Mouse (Mus musculus) CH12.LX (cell line): ENCODE data around the gene Ciz1. TPM values are rescaled to one million over a fixed set of nuclear protein-coding genes. Genes with fewer than 3 reads are reported as not detected.

ENCODE experiments used
- DNase-seq: peaks from one replicate; pipeline ENCODE4 v3.0.0-alpha.2; 2013; ENCODE audit errors: extremely low read depth
- H3K27ac ChIP-seq: 2 replicates; pipeline ENCODE4 v1.5.1; 2012; ENCODE audit warnings: low read depth, mild to moderate bottlenecking, control low read depth, moderate library complexity; ENCODE audit not compliant: insufficient read depth
- H3K27me3 ChIP-seq: replicated peaks from 2 replicates; pipeline ENCODE3; 2012; ENCODE audit warnings: inconsistent platforms
- H3K36me3 ChIP-seq, 2 experiments: replicated peaks in 1 of 2; 2 replicates each; pipeline versions ENCODE3 to v1.6.1; 2012; ENCODE audit warnings: inconsistent platforms in 1 of 2, low read length in 1 of 2, mild to moderate bottlenecking in 1 of 2, mixed read lengths in 1 of 2, moderate library complexity in 1 of 2; ENCODE audit not compliant: control insufficient read depth in 1 of 2, insufficient read depth in 1 of 2
- H3K4me1 ChIP-seq, 2 experiments: 2 replicates each; pipeline ENCODE4 v1.6.1; 2012; ENCODE audit warnings: inconsistent platforms in 1 of 2, moderate library complexity in 1 of 2; ENCODE audit not compliant: insufficient read depth in 2 of 2, control insufficient read depth in 1 of 2
- H3K4me2 ChIP-seq: 2 replicates; pipeline ENCODE4 v1.6.1; 2012; ENCODE audit warnings: low read depth, mild to moderate bottlenecking, control low read depth; ENCODE audit not compliant: poor library complexity, insufficient read depth, severe bottlenecking
- H3K4me3 ChIP-seq, 3 experiments: fragments of 150-350 bp in 1 of 3; sonication (generic) in 1 of 3; replicated peaks in 1 of 3; 2 replicates each; pipeline versions ENCODE3 to v1.5.1; 2011 to 2012; ENCODE audit warnings: low read depth in 2 of 3, low read length in 2 of 3, mild to moderate bottlenecking in 2 of 3, moderate library complexity in 2 of 3, control low read depth in 1 of 3, improper control_type of control experiment in 1 of 3, inconsistent platforms in 1 of 3, mixed read lengths in 1 of 3; ENCODE audit not compliant: poor library complexity in 1 of 3
- H3K79me2 ChIP-seq: replicated peaks from 2 replicates; pipeline ENCODE4 v1.6.1; 2012; ENCODE audit warnings: mild to moderate bottlenecking, moderate library complexity; ENCODE audit not compliant: control insufficient read depth, poor library complexity, insufficient read depth, severe bottlenecking; ENCODE audit errors: extremely low read depth
- H3K9ac ChIP-seq: 2 replicates; pipeline ENCODE4 v1.6.1; 2012; ENCODE audit warnings: low read depth, mild to moderate bottlenecking, control low read depth, moderate library complexity; ENCODE audit not compliant: insufficient read depth
- H3K9me3 ChIP-seq: replicated peaks from 2 replicates; pipeline ENCODE3; 2012; ENCODE audit warnings: low read length, inconsistent platforms, mixed read lengths
- BHLHE40 ChIP-seq: IDR thresholded peaks from 2 replicates; pipeline ENCODE4 v1.6.1; 2011; ENCODE audit warnings: mild to moderate bottlenecking, low read depth, low read length, improper control_type of control experiment
- CHD1 ChIP-seq: IDR thresholded peaks from 2 replicates; pipeline ENCODE4 v1.6.1; 2012; ENCODE audit warnings: low read depth, low read length, improper control_type of control experiment, inconsistent platforms
- CHD2 ChIP-seq: IDR thresholded peaks from 2 replicates; pipeline ENCODE4 v1.6.1; 2011; ENCODE audit warnings: low read length, improper control_type of control experiment
- E2F4 ChIP-seq: IDR thresholded peaks from 2 replicates; pipeline ENCODE4 v1.6.1; 2011; ENCODE audit warnings: low read depth, low read length, improper control_type of control experiment; ENCODE audit not compliant: insufficient replicate concordance
- ETS1 ChIP-seq: conservative IDR thresholded peaks from 2 replicates; pipeline ENCODE4 v1.6.1; 2012; ENCODE audit warnings: low read depth, mild to moderate bottlenecking, inconsistent platforms, low read length, improper control_type of control experiment, moderate library complexity
- JUN ChIP-seq: IDR thresholded peaks from 2 replicates; pipeline ENCODE4 v1.6.1; 2011; ENCODE audit warnings: low read depth, mild to moderate bottlenecking, low read length, improper control_type of control experiment, moderate library complexity; ENCODE audit not compliant: insufficient read depth
- MAFK ChIP-seq: IDR thresholded peaks from 2 replicates; pipeline ENCODE4 v1.6.1; 2011; ENCODE audit warnings: low read length, improper control_type of control experiment; ENCODE audit not compliant: insufficient replicate concordance
- MAZ ChIP-seq: IDR thresholded peaks from 2 replicates; pipeline ENCODE4 v1.6.1; 2012; ENCODE audit warnings: low read depth, mild to moderate bottlenecking, inconsistent platforms, low read length, improper control_type of control experiment, moderate library complexity
- MXI1 ChIP-seq: IDR thresholded peaks from 2 replicates; pipeline ENCODE4 v1.6.1; 2011; ENCODE audit warnings: mild to moderate bottlenecking, low read depth, low read length, improper control_type of control experiment
- MYC ChIP-seq: IDR thresholded peaks from 2 replicates; pipeline ENCODE4 v1.6.1; 2011; ENCODE audit warnings: low read depth, mild to moderate bottlenecking, improper control_type of control experiment, low read length
- NRF1 ChIP-seq: IDR thresholded peaks from 2 replicates; pipeline ENCODE4 v1.6.1; 2014; ENCODE audit warnings: low read depth, mild to moderate bottlenecking, inconsistent platforms, low read length, improper control_type of control experiment, moderate library complexity
- POLR2A ChIP-seq: IDR thresholded peaks from 2 replicates; pipeline ENCODE4 v1.6.1; 2011; ENCODE audit warnings: low read depth, mild to moderate bottlenecking, improper control_type of control experiment, low read length
- POLR2AphosphoS2 ChIP-seq: IDR thresholded peaks from 2 replicates; pipeline ENCODE4 v1.6.1; 2011; ENCODE audit warnings: low read depth, low read length, improper control_type of control experiment
- RCOR1 ChIP-seq: conservative IDR thresholded peaks from 2 replicates; pipeline ENCODE4 v1.6.1; 2012; ENCODE audit warnings: low read depth, mild to moderate bottlenecking, inconsistent platforms, low read length, improper control_type of control experiment
- SIN3A ChIP-seq: IDR thresholded peaks from 2 replicates; pipeline ENCODE4 v1.6.1; 2012; ENCODE audit warnings: low read length, improper control_type of control experiment, inconsistent platforms
- SMC3 ChIP-seq: IDR thresholded peaks from 2 replicates; pipeline ENCODE4 v1.6.1; 2011; ENCODE audit warnings: low read depth, low read length, improper control_type of control experiment
- UBTF ChIP-seq: IDR thresholded peaks from 2 replicates; pipeline ENCODE4 v1.6.1; 2012; ENCODE audit warnings: low read depth, mild to moderate bottlenecking, inconsistent platforms, low read length, improper control_type of control experiment, moderate library complexity
- USF1 ChIP-seq: IDR thresholded peaks from 2 replicates; pipeline ENCODE4 v1.6.1; 2014; ENCODE audit warnings: low read depth, mild to moderate bottlenecking, inconsistent platforms, low read length, improper control_type of control experiment
- ZC3H11A ChIP-seq: IDR thresholded peaks from 2 replicates; pipeline ENCODE4 v1.6.1; 2012; ENCODE audit warnings: low read depth, mild to moderate bottlenecking, inconsistent platforms, low read length, improper control_type of control experiment
- ZKSCAN1 ChIP-seq: IDR thresholded peaks from 2 replicates; pipeline ENCODE4 v1.6.1; 2012; ENCODE audit warnings: low read depth, inconsistent platforms, low read length, improper control_type of control experiment, borderline replicate concordance
- ZMIZ1 ChIP-seq: IDR thresholded peaks from 2 replicates; pipeline ENCODE4 v1.6.1; 2012; ENCODE audit warnings: low read depth, mild to moderate bottlenecking, inconsistent platforms, low read length, improper control_type of control experiment
- ZNF384 ChIP-seq: IDR thresholded peaks from 2 replicates; pipeline ENCODE4 v1.6.1; 2012; ENCODE audit warnings: low read depth, low read length, improper control_type of control experiment, inconsistent platforms
- dilution Hi-C: fragments of 300-500 bp; cut with MboI; formaldehyde crosslinking; loops from 2 replicates; pipeline ENCODE4 v1.14.3; 2020; ENCODE audit warnings: low sequenced_read_pairs; ENCODE audit not compliant: extremely low pct_unique_long_range_greater_than_20kb, extremely low pct_ligation_motif_present
- in situ Hi-C: fragments of 300-500 bp; cut with MboI; formaldehyde crosslinking; loops from 3 replicates; pipeline ENCODE4 v1.14.3; 2019; ENCODE audit warnings: low sequenced_read_pairs, low pct_ligation_motif_present, low pct_unique_long_range_greater_than_20kb, mixed read lengths
- polyA plus RNA-seq: library from polyadenylated mRNA; unstranded; fragments of >175 nt; gene quantifications from 2 replicates; pipeline ENCODE4 v1.2.1, GENCODE M21; 2012; ENCODE audit warnings: low read depth; ENCODE audit not compliant: insufficient read length
- total RNA-seq, 2 experiments: library from RNA; depleted of rRNA; stranded (reverse); fragments of 300-350 nt in 1 of 2; fragments of >200 nt in 1 of 2; gene quantifications; 2 replicates each; pipeline ENCODE4 v1.2.3; 2012 to 2014

Gene Ciz1
- total and polyA plus RNA-seq, 3 experiments = 8.1 to 47.3 (median 20.4) TPM

- in situ Hi-C loops = no loop called here
- no peaks in the 10 kb centered on the region for H3K27me3 ChIP-seq
- TF ChIP-seq UBTF (no peak), JUN (no peak), ETS1 (no peak), POLR2AphosphoS2 (no peak), CHD2 (no peak)
- TF ChIP-seq, all 38 proteins: peak for 0
- dilution Hi-C loops = no loop called here
- Histone ChIP-seq H3K9ac (no peak overlapping the region), H3K4me2 (no peak overlapping the region), H3K79me2 (no peaks in the 10 kb centered on the region), H3K27ac (no peak overlapping the region), H3K36me3 (peaks cover 37 to 50% of the 10 kb centered on the region in 2 experiments), H3K4me1 (peaks cover 8 to 37% of the 10 kb centered on the region in 2 experiments), H3K4me3 (no peak overlapping the region), H3K9me3 (no peaks in the 10 kb centered on the region)
- no peak for DNase-seq
Measured at GRCm38 (mm10) chr2:32421851-32422251, 69.7 kb downstream of the Ciz1 start.

GRCm38 (mm10) chr2:32423481-32424331 is 71.6 kb downstream of the Ciz1 start:
- H3K9ac ChIP-seq = no peak overlapping the region
- H3K4me3 ChIP-seq = no peak overlapping the region

More at GRCm38 (mm10) chr2:32423481-32424331, 71.6 kb downstream of the Ciz1 start:
- no peak overlapping the region for H3K27ac ChIP-seq
- dilution Hi-C loops = no loop called here
- peaks cover 8 to 42% of the 10 kb centered on the region in 2 experiments for H3K4me1 ChIP-seq
- H3K27me3 ChIP-seq = no peaks in the 10 kb centered on the region
- DNase-seq = no peak
- H3K4me2 ChIP-seq = no peak overlapping the region
- H3K36me3 ChIP-seq = peaks cover 20 to 34% of the 10 kb centered on the region in 2 experiments
- TF ChIP-seq POLR2A (no peak), ZNF384 (no peak), RCOR1 (no peak), NRF1 (no peak), ETS1 (no peak), MAZ (no peak), MXI1 (no peak), SMC3 (no peak), ZKSCAN1 (no peak), BHLHE40 (no peak), SIN3A (no peak), ZC3H11A (no peak), CHD2 (no peak), USF1 (no peak), MYC (no peak), ZMIZ1 (no peak), CHD1 (no peak), E2F4 (no peak), MAFK (no peak)
- H3K9me3 ChIP-seq = no peaks in the 10 kb centered on the region
- H3K79me2 ChIP-seq = no peaks in the 10 kb centered on the region
- in situ Hi-C loops = no loop called here
